ENCODE assay signal across 22 mouse cellular contexts in genomic region chr5:126573766-126574165, GRCm38 (mm10).
"Had no signal": no experiment of that assay in that cellular context is flagged by ENCODE, and none has a peak within 500 bp of the region (broad histone marks: within the 10 kb centered on the region; RNA-seq: fewer than 3 reads in every experiment).

No protein-coding gene starts in this region.

- ATAC-seq: liver, embryonic 12.5 days; midbrain, embryonic 13.5 days had no signal

- H3K9me3 ChIP-seq: liver, embryonic 15.5 days; neural tube, embryonic 15.5 days had no signal

- H3K4me3 ChIP-seq: kidney, embryonic 15.5 days; limb, embryonic 10.5 days; limb, embryonic 13.5 days; liver, embryonic 12.5 days; liver, embryonic 15.5 days; midbrain, embryonic 13.5 days; neural tube, embryonic 12.5 days; neural tube, embryonic 15.5 days had no signal

- H3K4me2 ChIP-seq: kidney, embryonic 15.5 days; limb, embryonic 13.5 days; liver, embryonic 12.5 days; liver, embryonic 15.5 days; midbrain, embryonic 13.5 days; neural tube, embryonic 12.5 days; neural tube, embryonic 15.5 days had no signal

- H3K4me1 ChIP-seq: kidney, embryonic 15.5 days; limb, embryonic 10.5 days; limb, embryonic 13.5 days; liver, embryonic 12.5 days; liver, embryonic 15.5 days; midbrain, embryonic 13.5 days; neural tube, embryonic 12.5 days; neural tube, embryonic 15.5 days had no signal

- H3K27me3 ChIP-seq: kidney, embryonic 15.5 days; limb, embryonic 13.5 days; liver, embryonic 12.5 days; liver, embryonic 15.5 days; midbrain, embryonic 13.5 days; neural tube, embryonic 12.5 days; neural tube, embryonic 15.5 days had no signal

- H3K36me3 ChIP-seq: kidney, embryonic 15.5 days; limb, embryonic 10.5 days; limb, embryonic 13.5 days; liver, embryonic 12.5 days; liver, embryonic 15.5 days; midbrain, embryonic 13.5 days; neural tube, embryonic 12.5 days; neural tube, embryonic 15.5 days had no signal

- H3K27ac ChIP-seq: kidney, embryonic 15.5 days; limb, embryonic 10.5 days; limb, embryonic 13.5 days; liver, embryonic 12.5 days; liver, embryonic 15.5 days; midbrain, embryonic 13.5 days; neural tube, embryonic 12.5 days; neural tube, embryonic 15.5 days; stomach, postnatal 0 days had no signal

- H3K9ac ChIP-seq: kidney, embryonic 15.5 days; limb, embryonic 13.5 days; liver, embryonic 12.5 days; liver, embryonic 15.5 days; midbrain, embryonic 13.5 days; neural tube, embryonic 12.5 days; neural tube, embryonic 15.5 days had no signal

- DNase-seq: kidney, adult 11 months; kidney, adult 8-10 months; kidney, postnatal 10 days; kidney, postnatal 36 days; layer of hippocampus, adult 9-11 months; lung, adult 2 months; lung, postnatal 14 days; lung, postnatal 4 days; right cerebral cortex, adult 18-20 months; right cerebral cortex, postnatal 14 days; right cerebral cortex, postnatal 4 days; thymus, adult 2 months; thymus, postnatal 14 days had no signal
